Mouse (Mus musculus) heart, embryonic 11.5 days (tissue): ENCODE results near the gene Fosb. TPM values are rescaled to one million over a fixed set of nuclear protein-coding genes. Genes with fewer than 3 reads are reported as not detected.

Experiments used
- ATAC-seq: fragments of 200-750 bp; cut with Nextera tagmentation; replicated peaks from 2 replicates; pipeline ENCODE4 v1.8.0; 2017; ENCODE audit warnings: moderate library complexity; ENCODE audit not compliant: insufficient number of reproducible peaks, low FRiP score, low TSS enrichment
- H3K27ac ChIP-seq: fragments of 300-500 bp; sonication (generic); 2 replicates; pipeline ENCODE4 v1.5.1; 2014; ENCODE audit warnings: mild to moderate bottlenecking, low read depth, low read length
- H3K27me3 ChIP-seq: fragments of 300-500 bp; sonication (generic); 2 replicates; pipeline ENCODE4 v1.6.1; 2014; ENCODE audit warnings: mild to moderate bottlenecking, low read length, mixed read lengths; ENCODE audit not compliant: control insufficient read depth, insufficient read depth
- H3K36me3 ChIP-seq: fragments of 300-500 bp; sonication (generic); 2 replicates; pipeline ENCODE4 v1.6.1; 2014; ENCODE audit warnings: mild to moderate bottlenecking, low read length, moderate library complexity, mixed read lengths; ENCODE audit not compliant: control insufficient read depth, insufficient read depth
- H3K4me1 ChIP-seq: fragments of 300-500 bp; sonication (generic); 2 replicates; pipeline ENCODE4 v1.6.1; 2014; ENCODE audit warnings: low read length; ENCODE audit not compliant: control insufficient read depth, insufficient read depth
- H3K4me2 ChIP-seq: fragments of 300-500 bp; sonication (generic); 2 replicates; pipeline ENCODE4 v1.6.1; 2014; ENCODE audit warnings: mild to moderate bottlenecking, moderate library complexity
- H3K4me3 ChIP-seq: fragments of 300-500 bp; sonication (generic); 2 replicates; pipeline ENCODE4 v1.5.1; 2014; ENCODE audit warnings: low read depth, low read length
- H3K9ac ChIP-seq: fragments of 300-500 bp; sonication (generic); 2 replicates; pipeline ENCODE4 v1.6.1; 2014; ENCODE audit warnings: mild to moderate bottlenecking, low read depth, low read length, moderate library complexity
- H3K9me3 ChIP-seq: fragments of 300-500 bp; sonication (generic); replicated peaks from 2 replicates; pipeline ENCODE4 v1.6.1; 2016; ENCODE audit warnings: low read length; ENCODE audit not compliant: control insufficient read depth
- WGBS: fragments of 180-500 bp; shearing (Covaris S2); extraction: QIAGEN DNeasy Blood & Tissue Kit; methylation state at CpG from one replicate; pipeline ENCODE4 v1.1.7; 2014; ENCODE audit not compliant: insufficient replicate concordance; 5-methylcytosine and 5-hydroxymethylcytosine counted together
- polyA plus RNA-seq: library from polyadenylated mRNA; unstranded; fragments of >200 nt; fragmentation: Nextera tagmentation; extraction: Ambion mirVana; gene quantifications from 2 replicates; pipeline ENCODE4 v1.2.1, GENCODE M21; 2014

The Fosb gene
- polyA plus RNA-seq, 1 experiment from 2014 or later, result 0.17 TPM

DNA sequence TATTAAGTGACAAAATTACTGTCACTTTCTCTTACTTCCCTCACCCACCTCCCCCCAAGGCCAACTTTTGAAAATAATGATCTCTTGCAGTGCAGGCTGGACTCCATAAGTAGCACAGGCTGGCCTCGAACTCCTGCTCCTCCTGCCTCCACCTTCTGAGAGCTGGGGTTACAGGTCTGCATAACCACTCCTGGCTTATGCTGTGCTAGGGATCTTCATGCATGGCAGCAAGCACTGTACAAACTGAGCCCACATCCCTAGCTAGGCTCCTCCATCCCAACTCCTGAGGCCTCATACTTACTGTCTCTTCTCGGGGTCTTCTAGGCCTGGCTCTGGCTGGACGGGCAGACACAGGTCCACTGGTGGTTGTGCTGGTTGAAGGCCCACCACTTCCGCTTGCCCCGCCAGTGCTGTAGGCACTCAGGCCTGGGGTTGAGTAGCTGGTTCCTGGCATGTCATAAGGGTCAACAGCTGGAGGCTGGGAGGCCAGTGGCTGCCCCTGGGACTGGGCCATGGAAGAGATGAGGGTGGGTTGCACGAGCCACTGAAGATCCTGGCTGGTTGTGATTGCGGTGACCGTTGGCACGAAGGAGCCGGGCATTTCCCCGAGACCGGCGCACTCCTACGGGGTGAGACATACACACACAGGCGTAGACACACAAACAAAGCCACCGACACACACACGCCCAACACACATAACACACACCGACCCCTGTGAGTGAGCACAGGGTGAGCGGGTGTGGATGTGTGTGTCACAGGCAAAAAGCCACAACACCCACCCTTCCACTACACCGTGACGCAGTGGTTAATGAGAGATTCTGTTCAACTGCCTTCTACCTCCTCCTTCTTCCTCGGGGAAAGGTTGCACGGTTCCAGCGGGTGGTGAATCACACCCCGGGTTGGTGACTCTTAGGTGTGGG is 2.8 kb downstream of the Fosb start:
- Histone ChIP-seq H3K9me3 (no peaks in the 10 kb centered on the region), H3K4me3 (no peak overlapping the region), H3K27ac (no peak overlapping the region), H3K36me3 (no peaks in the 10 kb centered on the region), H3K4me1 (peaks cover 28% of the 10 kb centered on the region), H3K4me2 (peak overlapping the region; percentile 98), H3K27me3 (peaks cover 49% of the 10 kb centered on the region), H3K9ac (no peak overlapping the region)
- 65% methylated on average over 25 of the region's 25 CpGs for WGBS
- no peak for ATAC-seq

DNA sequence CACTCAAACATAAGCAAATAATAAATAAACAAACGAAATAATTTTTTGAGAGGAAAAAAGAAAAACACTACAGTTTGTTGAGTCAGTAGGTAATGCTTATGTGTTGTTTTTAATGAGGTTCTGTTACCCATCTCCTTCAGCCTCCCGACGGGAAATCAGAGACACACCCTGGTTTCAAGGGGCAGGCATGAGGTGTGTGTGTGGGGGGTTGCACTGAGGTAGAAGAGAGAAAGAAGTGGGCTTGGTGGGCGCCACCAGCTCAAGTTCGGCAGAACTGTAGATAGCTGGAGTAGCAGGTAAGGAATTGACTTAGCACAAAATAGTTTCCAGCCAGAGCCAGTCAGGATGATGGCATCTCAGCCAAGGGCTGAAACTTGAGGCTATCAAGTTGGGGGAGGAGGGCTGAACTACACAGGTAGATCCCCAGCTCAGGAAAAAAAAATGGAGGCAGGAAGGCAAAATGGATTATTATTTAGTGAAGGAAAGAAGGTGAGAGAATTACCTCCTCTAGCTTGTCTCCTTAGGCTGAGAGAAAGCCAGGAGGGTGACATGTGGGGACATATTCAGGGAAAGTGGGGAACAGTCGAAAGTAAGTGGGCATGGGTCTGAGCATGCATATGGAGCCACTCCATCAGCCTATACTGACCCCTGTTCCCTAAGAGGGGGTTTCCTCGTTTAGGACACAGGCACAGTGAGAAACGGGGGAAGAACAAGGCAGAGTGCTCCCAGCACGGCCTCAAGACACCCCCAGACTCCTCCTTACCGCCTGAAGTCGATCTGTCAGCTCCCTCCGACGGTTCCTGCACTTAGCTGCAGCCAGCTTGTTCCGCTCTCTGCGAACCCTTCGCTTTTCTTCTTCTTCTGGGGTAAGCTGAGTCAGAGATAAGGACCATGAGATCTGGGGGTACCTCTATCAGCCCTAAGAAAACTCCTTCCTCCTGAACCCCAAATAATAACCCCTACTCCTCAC is 3.8 kb downstream of the Fosb start:
- peaks cover 36% of the 10 kb centered on the region for H3K4me1 ChIP-seq

DNA sequence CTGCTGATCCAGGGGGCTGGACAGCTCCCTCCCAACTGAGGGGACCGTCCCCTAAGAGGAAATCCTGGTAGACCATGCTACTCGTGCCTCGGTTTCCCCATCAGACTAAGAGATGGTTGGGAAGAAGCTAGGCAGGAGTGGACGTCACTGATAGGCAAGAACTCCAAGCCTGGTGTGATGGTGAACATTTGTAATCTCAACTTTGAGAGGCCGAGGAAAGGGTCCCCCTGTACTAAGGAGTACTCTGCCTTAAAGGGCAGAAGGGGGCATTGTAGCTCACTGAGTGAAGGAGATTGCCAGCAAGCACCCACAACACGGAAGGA is 4.5 kb downstream of the Fosb start:
- H3K4me2 ChIP-seq, result peak overlapping the region; percentile 67
- ATAC-seq, result no peak

More for the DNA sequence above, 3.8 kb downstream of the Fosb start:
- Histone ChIP-seq H3K27ac (no peak overlapping the region), H3K36me3 (no peaks in the 10 kb centered on the region), H3K4me2 (no peak overlapping the region), H3K9ac (no peak overlapping the region), H3K4me3 (no peak overlapping the region), H3K27me3 (peaks cover 54% of the 10 kb centered on the region), H3K9me3 (no peaks in the 10 kb centered on the region)
- WGBS, result 45% methylated on average over 16 of the region's 16 CpGs
- ATAC-seq, result no peak

DNA sequence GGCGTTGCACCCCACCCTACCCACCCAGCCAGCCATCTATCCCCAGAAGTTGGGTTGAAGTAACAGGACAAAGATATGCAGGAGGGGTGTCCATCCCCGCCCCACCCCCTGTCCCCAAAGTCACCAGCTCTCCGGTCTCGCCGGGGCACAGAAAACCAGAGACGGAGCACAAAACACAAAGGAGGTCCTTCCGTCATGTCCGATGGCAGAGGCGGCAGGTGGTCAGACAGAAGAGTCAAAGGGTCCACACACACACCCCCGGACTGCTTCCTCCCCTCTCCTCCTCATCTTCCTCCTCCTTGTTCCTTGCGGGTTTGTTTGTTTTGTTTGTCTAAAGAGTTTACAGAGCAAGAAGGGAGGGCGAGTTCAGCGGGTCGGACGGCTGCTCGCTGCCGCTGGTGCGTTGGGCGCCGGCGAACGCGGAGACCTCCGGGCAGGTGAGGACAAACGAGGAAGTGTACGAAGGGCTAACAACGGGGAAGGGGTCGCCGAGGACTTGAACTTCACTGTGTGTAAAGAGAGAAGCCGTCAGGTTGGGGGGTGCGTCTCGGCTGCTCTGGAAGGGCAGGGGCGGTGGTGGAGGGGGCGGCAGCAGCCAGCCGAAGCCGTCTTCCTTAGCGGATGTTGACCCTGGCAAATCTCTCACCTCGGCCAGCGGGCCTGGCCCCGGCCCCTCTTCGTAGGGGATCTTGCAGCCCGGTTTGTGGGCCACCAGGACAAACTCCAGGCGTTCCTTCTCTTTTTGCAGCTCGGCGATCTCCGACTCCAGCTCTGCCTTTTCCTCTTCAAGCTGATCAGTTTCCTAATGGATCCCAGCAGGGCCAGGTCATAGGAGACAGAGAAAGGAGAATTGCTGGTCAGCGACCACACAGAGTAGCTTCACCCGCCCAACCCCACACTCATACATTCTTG is 5.1 kb downstream of the Fosb start:
- H3K9ac ChIP-seq, result 0 out of 2 replicates have a peak overlapping the region, but pooled peaks have one; percentile 43
- H3K4me2 ChIP-seq, result peak overlapping the region; percentile 67
- H3K27me3 ChIP-seq, result peaks cover 54% of the 10 kb centered on the region
- no peaks in the 10 kb centered on the region for H3K9me3 ChIP-seq
- H3K4me1 ChIP-seq, result peaks cover 32% of the 10 kb centered on the region
- H3K27ac ChIP-seq, result no peak overlapping the region
- no peak for ATAC-seq
- H3K36me3 ChIP-seq, result no peaks in the 10 kb centered on the region
- peak overlapping the region; percentile 38 for H3K4me3 ChIP-seq
- 3% methylated on average over 47 of the region's 48 CpGs for WGBS

More for the DNA sequence above, 4.5 kb downstream of the Fosb start:
- Histone ChIP-seq H3K36me3 (no peaks in the 10 kb centered on the region), H3K4me3 (no peak overlapping the region), H3K9me3 (no peaks in the 10 kb centered on the region), H3K27me3 (peaks cover 54% of the 10 kb centered on the region), H3K4me1 (peaks cover 34% of the 10 kb centered on the region), H3K27ac (no peak overlapping the region), H3K9ac (no peak overlapping the region)
- 8% methylated on average over 6 of the region's 6 CpGs for WGBS

DNA sequence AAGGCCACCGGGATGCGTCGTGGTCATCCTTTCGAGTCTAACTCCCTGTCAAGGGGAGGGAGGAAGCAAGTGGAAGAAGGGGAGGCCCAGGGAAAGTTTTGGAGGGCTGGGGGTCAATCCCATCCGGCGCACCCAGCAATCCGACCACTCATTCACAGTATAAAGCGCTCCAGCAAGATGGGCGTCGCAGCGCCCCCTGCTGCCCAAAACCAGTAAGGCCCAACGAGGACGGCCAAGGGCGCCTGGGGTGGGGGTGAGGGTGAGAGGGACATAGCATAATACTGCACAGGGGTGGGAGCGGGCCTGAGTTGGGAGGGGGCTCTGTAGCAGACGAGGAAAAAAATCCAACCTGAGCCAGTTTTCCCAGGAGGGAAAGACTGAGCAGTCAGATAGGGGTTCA is 6.1 kb downstream of the Fosb start:
- ATAC-seq, result no peak
- Histone ChIP-seq H3K9me3 (no peaks in the 10 kb centered on the region), H3K27ac (no peak overlapping the region), H3K4me3 (peak overlapping the region; percentile 38; the same call in 1 of the 2 replicates), H3K4me2 (peak overlapping the region; percentile 67), H3K4me1 (peaks cover 29% of the 10 kb centered on the region), H3K36me3 (no peaks in the 10 kb centered on the region), H3K27me3 (peaks cover 54% of the 10 kb centered on the region), H3K9ac (peak overlapping the region; percentile 43; the same call in 1 of the 2 replicates)
- WGBS, result under 1% methylated on average over 16 of the region's 16 CpGs

DNA sequence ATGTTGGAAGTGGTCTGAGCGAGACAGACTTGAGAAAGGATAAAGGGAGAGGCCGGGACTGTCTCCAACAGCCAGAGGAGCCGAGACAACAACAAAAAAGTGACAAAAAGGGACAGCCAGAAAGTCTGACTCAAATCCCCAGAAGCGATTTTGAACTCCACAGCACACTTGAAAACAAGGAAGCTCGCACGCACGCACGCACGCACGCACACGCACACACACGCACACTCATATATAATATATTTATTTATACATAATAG is 6.9 kb downstream of the Fosb start:
- Histone ChIP-seq H3K4me1 (peaks cover 28% of the 10 kb centered on the region), H3K9ac (no peak overlapping the region), H3K27ac (no peak overlapping the region), H3K36me3 (no peaks in the 10 kb centered on the region), H3K9me3 (no peaks in the 10 kb centered on the region), H3K4me2 (no peak overlapping the region), H3K27me3 (peaks cover 54% of the 10 kb centered on the region), H3K4me3 (no peak overlapping the region)
- WGBS, result 79% methylated on average over 12 of the region's 12 CpGs
- ATAC-seq, result no peak

DNA sequence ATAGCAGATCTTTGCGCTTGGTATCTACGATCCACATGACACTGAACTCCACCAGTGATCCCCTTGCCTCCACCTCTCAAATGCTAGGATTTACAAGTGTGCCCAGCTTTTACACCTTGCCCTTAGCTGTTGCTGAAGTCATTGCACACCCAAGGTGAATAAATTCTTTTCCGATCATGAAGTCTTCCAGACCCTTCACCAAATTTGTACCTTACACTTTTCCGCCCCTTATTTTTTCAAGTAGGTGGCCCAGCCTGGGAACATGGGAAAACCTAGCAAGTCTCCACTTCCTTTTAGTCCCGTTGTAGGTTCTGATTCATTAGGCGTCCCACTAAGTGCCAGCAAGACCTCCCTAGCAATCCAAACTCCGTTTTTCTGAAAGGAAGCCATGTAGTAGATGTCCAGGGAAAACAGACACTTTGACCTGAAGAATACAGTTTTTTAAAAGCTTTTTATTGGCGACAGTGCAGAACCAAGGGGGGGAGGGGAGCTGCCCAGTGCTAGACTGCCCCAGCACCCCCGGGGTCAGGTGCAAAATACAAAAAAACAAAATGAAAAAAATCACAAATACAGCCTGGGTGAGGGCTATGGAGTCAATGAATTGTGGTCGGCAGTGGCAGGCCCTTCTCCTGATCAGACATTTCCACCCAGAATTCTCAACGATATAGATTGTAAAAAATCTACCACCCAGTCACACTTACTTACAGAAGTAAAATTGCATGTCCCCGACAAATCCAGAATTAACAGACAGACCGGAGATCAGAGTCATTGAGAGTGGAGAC is 7.4 kb downstream of the Fosb start:
- peak overlapping the region; percentile 52 for H3K4me2 ChIP-seq
- WGBS, result 49% methylated on average over 13 of the region's 13 CpGs
- no peak for ATAC-seq
- no peaks in the 10 kb centered on the region for H3K36me3 ChIP-seq
- H3K27ac ChIP-seq, result no peak overlapping the region
- peaks cover 54% of the 10 kb centered on the region for H3K27me3 ChIP-seq
- peak overlapping the region; percentile 16; the same call in 1 of the 2 replicates for H3K9ac ChIP-seq
- H3K9me3 ChIP-seq, result no peaks in the 10 kb centered on the region
- H3K4me3 ChIP-seq, result peak overlapping the region; percentile 44
- peaks cover 25% of the 10 kb centered on the region for H3K4me1 ChIP-seq
